10 mouse cellular contexts compared by ENCODE assay signal in the genomic region with DNA sequence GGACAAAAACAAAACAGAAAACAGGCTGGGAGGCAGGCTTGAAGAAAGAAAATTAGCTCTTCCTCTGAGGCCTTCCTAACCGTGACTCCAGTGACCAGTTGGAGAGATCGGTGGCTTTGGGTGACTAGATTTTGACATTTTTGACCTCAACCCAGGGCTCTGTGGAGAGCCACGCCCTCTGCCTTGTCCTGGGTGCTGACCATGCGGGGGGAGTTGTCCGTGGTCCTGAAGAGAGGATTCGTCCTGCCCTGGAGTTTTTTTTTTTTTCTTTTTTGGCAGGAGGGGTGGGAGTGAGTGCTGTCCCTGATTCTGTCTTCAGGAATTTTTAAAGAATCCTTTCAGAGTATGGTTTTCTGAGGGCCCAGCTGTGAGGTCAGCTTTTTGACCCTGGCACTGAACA.
A peak's percentile ranks its signal among the peaks of the same experiment; 100 is the strongest.
DNase-seq lines count a peak whose midpoint lies in the region; TF ChIP-seq lines count a peak whose summit lies in the region.
"Had no signal": no experiment of that assay in that cellular context is flagged by ENCODE, and none has a peak within 500 bp of the region (broad histone marks: within the 10 kb centered on the region; RNA-seq: fewer than 3 reads in every experiment).

No protein-coding gene starts in this region.

- no peaks in the 10 kb centered on the region for H3K27me3 ChIP-seq in E14TG2a.4 (ENCODE audit: insufficient read depth, low read length)
- H3K27me3 ChIP-seq: intestine, embryonic 15.5 days; limb, embryonic 15.5 days had no signal

- DNase-seq in kidney, postnatal 10 days, result peak; percentile 77
- DNase-seq in kidney, adult 11 months, result no peak
- peak; percentile 67 for DNase-seq in R1 (ENCODE audit: low read depth, low spot score)
- peak; percentile 20 to 67 for DNase-seq in kidney, postnatal 36 days
- DNase-seq in left cerebral cortex, adult 2 months (ENCODE audit: extremely low spot score in 1 of 2, low spot score in 2 of 2), result no peak
- DNase-seq in urinary bladder, adult 18-20 months (ENCODE audit: low spot score in 2 of 2), result no peak
- DNase-seq in left cerebral cortex, postnatal 36 days (ENCODE audit: low spot score in 2 of 2), result no peak

- TF ChIP-seq CTCF in E14TG2a.4 (conservative IDR thresholded peaks at IDR 0.05; ENCODE audit: low read length), result no peak
- no peak for TF ChIP-seq CTCF in left cerebral cortex, adult 2 months (IDR thresholded peaks at IDR 0.05)

- no peak overlapping the region for H3K27ac ChIP-seq in left cerebral cortex, adult 2 months
- H3K27ac ChIP-seq: intestine, embryonic 15.5 days; limb, embryonic 15.5 days had no signal

- 0 out of 2 replicates have a peak overlapping the region, but pooled peaks have one; percentile 29 for H3K4me3 ChIP-seq in E14TG2a.4 (replicated peaks; ENCODE audit: low read length)
- no peak overlapping the region for H3K4me3 ChIP-seq in left cerebral cortex, adult 2 months
- H3K4me3 ChIP-seq: intestine, embryonic 15.5 days; limb, embryonic 15.5 days had no signal

- intact Hi-C loops in left cerebral cortex, adult 2 months (cut with DNase I), result no loop called here
- intact Hi-C loops in left cerebral cortex, postnatal 36 days (cut with DNase I), result no loop called here

- no peaks in the 10 kb centered on the region for H3K9me3 ChIP-seq in E14TG2a.4 (ENCODE audit: low read length)
- H3K9me3 ChIP-seq: intestine, embryonic 15.5 days; limb, embryonic 15.5 days had no signal

- H3K4me1 ChIP-seq in E14TG2a.4 (replicated peaks; ENCODE audit: low read depth, low read length), result peaks cover 83% of the 10 kb centered on the region
- H3K4me1 ChIP-seq: intestine, embryonic 15.5 days; limb, embryonic 15.5 days had no signal

- peaks cover 23% of the 10 kb centered on the region for H3K36me3 ChIP-seq in E14TG2a.4 (ENCODE audit: insufficient read depth, low read length)
- H3K36me3 ChIP-seq: intestine, embryonic 15.5 days; limb, embryonic 15.5 days had no signal

Comparison
In these comparisons a context has a peak if more than half of its experiments do, and no peak if none do; other contexts are left out.
1. DNase-seq: peak in kidney, postnatal 10 days (single experiment), R1 (single experiment) and kidney, postnatal 36 days (2 of 2); none in kidney, adult 11 months (single experiment), left cerebral cortex, adult 2 months (0 of 2), urinary bladder, adult 18-20 months (0 of 2) and left cerebral cortex, postnatal 36 days (0 of 2).